Mouse (Mus musculus) thymus, adult 2 months (tissue): ENCODE data around the gene Zfp382. TPM values are rescaled to one million over a fixed set of nuclear protein-coding genes. Genes with fewer than 3 reads are reported as not detected.
"Not testable (repeated sequence)": the region's sequence is repeated elsewhere in the genome, so short reads cannot be mapped to it uniquely, and the experiment has no call there.

Experiments used
- DNase-seq: peaks from one replicate; pipeline ENCODE4 v3.0.0; 2021
- H3K27ac ChIP-seq: fragments of 200-500 bp; 2 replicates; pipeline ENCODE4 v1.5.1; 2012; ENCODE audit warnings: low read length, control low read depth; ENCODE audit not compliant: control insufficient read depth, insufficient read depth
- H3K27me3 ChIP-seq: fragments of 200-500 bp; 2 replicates; pipeline ENCODE4 v1.6.1; 2012; ENCODE audit warnings: mild to moderate bottlenecking, low read length, moderate library complexity, mixed read lengths; ENCODE audit not compliant: control insufficient read depth, insufficient read depth
- H3K36me3 ChIP-seq: fragments of 200-500 bp; 2 replicates; pipeline ENCODE4 v1.6.1; 2012; ENCODE audit warnings: mild to moderate bottlenecking, low read length, moderate library complexity; ENCODE audit not compliant: control insufficient read depth, insufficient read depth
- H3K4me1 ChIP-seq: fragments of 200-500 bp; replicated peaks from 2 replicates; pipeline ENCODE4 v1.6.1; 2012; ENCODE audit warnings: low read length; ENCODE audit not compliant: control insufficient read depth, insufficient read depth
- H3K4me3 ChIP-seq: fragments of 200-500 bp; 2 replicates; pipeline ENCODE4 v1.5.1; 2012; ENCODE audit warnings: mild to moderate bottlenecking, low read length, control low read depth, moderate library complexity; ENCODE audit not compliant: control insufficient read depth, insufficient read depth
- CTCF ChIP-seq: fragments of 200-500 bp; IDR thresholded peaks from 2 replicates; pipeline ENCODE4 v1.5.1; 2012; ENCODE audit warnings: mild to moderate bottlenecking, control low read depth, low read length, moderate library complexity, borderline replicate concordance; ENCODE audit not compliant: control insufficient read depth, poor library complexity, insufficient read depth; ENCODE audit errors: extremely low read depth
- POLR2A ChIP-seq: fragments of 200-500 bp; IDR thresholded peaks from 2 replicates; pipeline ENCODE4 v1.6.1; 2012; ENCODE audit warnings: mild to moderate bottlenecking, low read length, control low read depth, moderate library complexity; ENCODE audit not compliant: control insufficient read depth, poor library complexity, insufficient read depth; ENCODE audit errors: extremely low read depth
- WGBS: fragments of 180-500 bp; shearing (Covaris S2); methylation state at CpG from one replicate; pipeline ENCODE4 v1.1.7; 2018; 5-methylcytosine and 5-hydroxymethylcytosine counted together
- polyA plus RNA-seq: library from polyadenylated mRNA; depleted of rRNA; stranded (reverse); fragments of >200 nt; gene quantifications from 2 replicates; pipeline ENCODE4 v1.2.3, GENCODE M21; 2012

The Zfp382 gene
- polyA plus RNA-seq, 1 experiment = 5.4 TPM

DNA sequence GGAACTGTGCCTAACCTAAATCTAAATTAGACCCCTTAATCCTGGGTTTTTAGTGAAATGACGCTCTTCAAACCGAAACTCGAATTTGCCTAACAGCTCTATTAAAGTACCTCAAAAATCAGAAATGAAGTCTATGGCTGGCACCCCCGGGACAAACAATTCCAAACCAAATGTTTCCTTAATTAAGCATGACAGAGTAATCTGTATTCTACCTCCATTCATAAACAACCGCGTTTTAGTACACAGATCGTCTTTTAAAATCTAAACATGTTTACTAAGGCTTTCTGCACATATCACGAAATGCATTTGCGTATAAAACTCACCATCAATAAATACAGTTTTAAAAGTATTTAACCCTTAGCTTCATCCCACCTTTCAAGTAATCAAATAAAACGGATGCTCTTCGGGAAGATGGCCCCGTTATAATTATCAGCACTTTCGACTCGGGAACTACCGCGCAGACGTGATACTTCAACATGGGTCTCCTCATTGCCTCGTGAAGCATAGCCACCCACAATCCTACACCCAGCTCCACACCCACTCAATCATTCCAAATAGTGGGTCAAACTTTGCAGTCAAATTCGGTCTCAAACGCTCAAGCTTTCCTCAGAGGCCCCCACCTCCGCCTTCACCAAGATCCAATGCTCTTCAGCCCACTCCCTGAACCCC lies 47.3 kb downstream of the Zfp382 start:
- H3K27ac ChIP-seq = peak overlapping the region; percentile 22
- no peaks in the 10 kb centered on the region for H3K36me3 ChIP-seq
- peaks cover 4% of the 10 kb centered on the region for H3K4me1 ChIP-seq
- DNase-seq = no peak
- TF ChIP-seq POLR2A (no peak), CTCF (no peak)
- under 1% methylated on average over 21 of the region's 21 CpGs for WGBS
- no peaks in the 10 kb centered on the region for H3K27me3 ChIP-seq
- peak overlapping the region; percentile 94 for H3K4me3 ChIP-seq

DNA sequence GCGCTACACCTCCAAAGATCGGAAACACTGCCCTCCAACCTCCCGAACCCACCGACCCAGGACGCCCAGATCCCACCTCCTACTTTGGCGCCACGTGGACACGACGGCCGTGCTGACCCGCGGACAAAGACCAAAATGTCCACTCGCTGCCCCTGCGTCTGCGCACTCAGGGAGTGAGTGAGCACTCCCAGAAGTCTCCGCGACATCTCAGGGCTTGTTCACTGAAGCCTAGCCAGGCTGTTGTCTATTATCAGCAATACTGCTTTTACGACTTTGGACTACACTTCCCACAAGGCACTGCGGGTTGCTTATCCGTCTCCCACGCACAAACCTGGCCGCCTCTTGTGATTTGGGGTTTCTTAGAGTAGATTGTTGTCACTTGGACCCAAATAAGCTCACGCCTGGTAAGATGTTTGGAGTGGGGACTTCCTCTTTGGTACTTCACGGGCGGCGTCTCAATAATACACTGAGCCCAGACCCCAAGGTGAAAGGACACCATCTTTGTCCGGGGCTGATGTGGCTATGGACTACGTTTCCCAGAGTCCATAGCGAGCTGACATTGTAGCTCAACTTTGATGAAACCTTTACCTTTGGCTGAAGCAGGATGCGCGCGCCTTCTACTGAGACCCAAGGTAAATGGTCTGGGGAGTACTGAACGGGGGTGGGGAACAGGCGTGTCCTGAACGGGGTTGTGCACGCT lies 48.0 kb downstream of the Zfp382 start, which contains the start of gene Zfp146:
Gene Zfp146, minus strand, starts transcription at position 168 of the 700 bp plus-strand sequence.
- peak; percentile 92 for DNase-seq
- peak within 1 kb of the TSS; percentile 59 for H3K27ac ChIP-seq
- no peaks in the 10 kb centered on the region for H3K27me3 ChIP-seq
- no peaks in the 10 kb centered on the region for H3K36me3 ChIP-seq
- TF ChIP-seq CTCF = no peak
- TF ChIP-seq POLR2A = peak; percentile 63
- under 1% methylated on average over 36 of the region's 36 CpGs for WGBS
- peaks cover 4% of the 10 kb centered on the region for H3K4me1 ChIP-seq
- H3K4me3 ChIP-seq = peak within 1 kb of the TSS; percentile 94

GRCm38 (mm10) chr7:30170283-30170951 lies 48.7 kb downstream of the Zfp382 start:
- DNase-seq = no peak
- Histone ChIP-seq H3K4me1 (peaks cover 4% of the 10 kb centered on the region), H3K36me3 (no peaks in the 10 kb centered on the region), H3K27me3 (no peaks in the 10 kb centered on the region), H3K27ac (no peak overlapping the region), H3K4me3 (peak overlapping the region; percentile 94)
- 23% methylated on average over 11 of the region's 11 CpGs for WGBS
- TF ChIP-seq POLR2A (no peak), CTCF (no peak)

- peaks cover 8% of the 10 kb centered on the region for H3K4me1 ChIP-seq
- DNase-seq = peak; percentile 31
- TF ChIP-seq CTCF (peak; percentile 21; the same call in 1 of the 2 replicates), POLR2A (peak; percentile 39; the same call in 1 of the 2 replicates)
- H3K4me3 ChIP-seq = 0 out of 2 replicates have a peak overlapping the region, but pooled peaks have one; percentile 10
- no peaks in the 10 kb centered on the region for H3K36me3 ChIP-seq
- H3K27ac ChIP-seq = peak overlapping the region; percentile 75
- no peaks in the 10 kb centered on the region for H3K27me3 ChIP-seq
- WGBS = 22% methylated on average over 12 of the region's 12 CpGs
Measured at GRCm38 (mm10) chr7:30176474-30176873, 54.7 kb downstream of the Zfp382 start.

- Histone ChIP-seq H3K4me3 (no peak overlapping the region), H3K27ac (no peak overlapping the region), H3K36me3 (no peaks in the 10 kb centered on the region), H3K4me1 (peaks cover 8% of the 10 kb centered on the region), H3K27me3 (no peaks in the 10 kb centered on the region)
- WGBS = 94% methylated on average over 11 of the region's 11 CpGs
- no peak for TF ChIP-seq POLR2A
- no peak for TF ChIP-seq CTCF
- no peak for DNase-seq
Measured at GRCm38 (mm10) chr7:30178256-30178655, 56.5 kb downstream of the Zfp382 start.

DNA sequence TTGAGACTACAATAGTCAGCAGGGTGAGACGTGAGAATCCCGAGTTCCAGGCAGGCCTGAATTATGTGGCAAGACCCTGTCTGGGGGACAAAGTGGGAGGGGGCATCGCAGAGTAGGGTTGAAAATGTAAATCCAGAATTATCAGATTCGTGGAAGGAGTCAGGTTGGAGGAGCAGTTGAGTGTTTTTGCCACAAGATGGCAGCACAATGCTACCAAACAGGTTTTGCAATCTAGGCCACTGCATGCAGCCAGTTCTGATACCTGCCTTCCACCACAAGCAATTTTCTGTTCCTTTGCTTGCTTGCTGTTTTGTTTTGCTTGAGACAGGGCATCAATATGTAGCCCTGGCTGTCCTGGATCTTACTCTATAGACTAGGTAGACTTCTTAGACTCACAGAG lies 59.6 kb downstream of the Zfp382 start:
- Histone ChIP-seq H3K27me3 (no peaks in the 10 kb centered on the region), H3K27ac (no peak overlapping the region), H3K36me3 (no peaks in the 10 kb centered on the region), H3K4me3 (no peak overlapping the region), H3K4me1 (peaks cover 12% of the 10 kb centered on the region)
- DNase-seq = peak; percentile 71
- no peak for TF ChIP-seq CTCF
- TF ChIP-seq POLR2A = no peak
- 8% methylated on average over 4 of the region's 4 CpGs for WGBS

GRCm38 (mm10) chr7:30181929-30182328 lies 60.2 kb downstream of the Zfp382 start:
- H3K27me3 ChIP-seq, H3K27ac ChIP-seq, H3K36me3 ChIP-seq, H3K4me1 ChIP-seq, DNase-seq, H3K4me3 ChIP-seq: not testable (repeated sequence)
- 93% methylated on average over 10 of the region's 10 CpGs for WGBS

- H3K4me3 ChIP-seq, DNase-seq, H3K4me1 ChIP-seq, H3K27me3 ChIP-seq, H3K27ac ChIP-seq: not testable (repeated sequence)
- H3K36me3 ChIP-seq = peaks cover 13% of the 10 kb centered on the region
- 72% methylated on average over 7 of the region's 7 CpGs for WGBS
Measured at GRCm38 (mm10) chr7:30183189-30183588, 61.4 kb downstream of the Zfp382 start.
